Mouse (Mus musculus) midbrain, embryonic 12.5 days (tissue): Measurements from ENCODE around the gene Fgfr2. TPM values are rescaled to one million over a fixed set of nuclear protein-coding genes. Genes with fewer than 3 reads are reported as not detected.
A peak's percentile ranks its signal among the peaks of the same experiment; 100 is the strongest.

Experiments
- ATAC-seq: fragments of 200-750 bp; cut with Nextera tagmentation; 2 replicates; pipeline ENCODE4 v1.8.0; 2017; ENCODE audit warnings: low read depth, moderate TSS enrichment, moderate library complexity; ENCODE audit not compliant: low FRiP score
- H3K27ac ChIP-seq: fragments of 300-500 bp; sonication (generic); replicated peaks from 2 replicates; pipeline ENCODE4 v1.5.1; 2016; ENCODE audit warnings: mild to moderate bottlenecking
- H3K27me3 ChIP-seq: fragments of 300-500 bp; sonication (generic); 2 replicates; pipeline ENCODE4 v1.6.1; 2016; ENCODE audit warnings: mild to moderate bottlenecking
- H3K36me3 ChIP-seq: fragments of 300-500 bp; sonication (generic); 2 replicates; pipeline ENCODE4 v1.6.1; 2016
- H3K4me1 ChIP-seq: fragments of 300-500 bp; sonication (generic); 2 replicates; pipeline ENCODE4 v1.6.1; 2016
- H3K4me2 ChIP-seq: fragments of 300-500 bp; sonication (generic); replicated peaks from 2 replicates; pipeline ENCODE4 v1.6.1; 2016; ENCODE audit warnings: mild to moderate bottlenecking, moderate library complexity
- H3K4me3 ChIP-seq: fragments of 300-500 bp; sonication (generic); 2 replicates; pipeline ENCODE4 v1.5.1; 2016; ENCODE audit warnings: mild to moderate bottlenecking
- H3K9ac ChIP-seq: fragments of 300-500 bp; sonication (generic); replicated peaks from 2 replicates; pipeline ENCODE4 v1.6.1; 2016; ENCODE audit warnings: mild to moderate bottlenecking, moderate library complexity
- H3K9me3 ChIP-seq: fragments of 300-500 bp; sonication (generic); 2 replicates; pipeline ENCODE4 v1.6.1; 2016; ENCODE audit warnings: mild to moderate bottlenecking
- WGBS: fragments of 180-500 bp; shearing (Covaris S2); methylation state at CpG from one replicate; pipeline ENCODE4 v1.1.7; 2016; 5-methylcytosine and 5-hydroxymethylcytosine counted together
- polyA plus RNA-seq: library from polyadenylated mRNA; unstranded; fragments of >200 nt; fragmentation: Nextera tagmentation; extraction: Ambion mirVana; gene quantifications from 2 replicates; pipeline ENCODE4 v1.2.1, GENCODE M21; 2016

Fgfr2 gene
- polyA plus RNA-seq: 96.5 and 98.9 TPM in 2 replicates

- Histone ChIP-seq H3K36me3 (no peaks in the 10 kb centered on the region), H3K4me1 (peaks cover 30% of the 10 kb centered on the region), H3K27me3 (peaks cover 33% of the 10 kb centered on the region), H3K4me2 (peak within 1 kb of the TSS; percentile 97), H3K27ac (peak within 1 kb of the TSS; percentile 100), H3K4me3 (peak within 1 kb of the TSS; percentile 95), H3K9ac (peak within 1 kb of the TSS; percentile 98), H3K9me3 (no peaks in the 10 kb centered on the region)
- peak; percentile 79 for ATAC-seq
- under 1% methylated on average over 37 of the region's 53 CpGs for WGBS
Measured at GRCm38 (mm10) chr7:133123244-133123998, at the start of gene Fgfr2. Gene Fgfr2, minus strand, starts transcription at chr7:133123350.

GRCm38 (mm10) chr7:133171403-133172032 lies 48.4 kb upstream of the Fgfr2 start:
- no peaks in the 10 kb centered on the region for H3K27me3 ChIP-seq
- no peak overlapping the region for H3K27ac ChIP-seq
- ATAC-seq: no peak
- H3K4me2 ChIP-seq: no peak overlapping the region
- no peak overlapping the region for H3K9ac ChIP-seq
- no peaks in the 10 kb centered on the region for H3K4me1 ChIP-seq
- 87% methylated on average over 4 of the region's 4 CpGs for WGBS
- no peak overlapping the region for H3K4me3 ChIP-seq
- no peaks in the 10 kb centered on the region for H3K9me3 ChIP-seq
- H3K36me3 ChIP-seq: no peaks in the 10 kb centered on the region

- Histone ChIP-seq H3K36me3 (no peaks in the 10 kb centered on the region), H3K27me3 (no peaks in the 10 kb centered on the region), H3K4me3 (no peak overlapping the region), H3K4me2 (no peak overlapping the region), H3K9me3 (no peaks in the 10 kb centered on the region), H3K4me1 (no peaks in the 10 kb centered on the region), H3K9ac (no peak overlapping the region), H3K27ac (no peak overlapping the region)
- 93% methylated on average over 3 of the region's 3 CpGs for WGBS
- ATAC-seq: no peak
Measured at GRCm38 (mm10) chr7:133168928-133169327, 45.8 kb upstream of the Fgfr2 start.

GRCm38 (mm10) chr7:133167903-133168302 lies 44.8 kb upstream of the Fgfr2 start:
- no peaks in the 10 kb centered on the region for H3K4me1 ChIP-seq
- H3K36me3 ChIP-seq: no peaks in the 10 kb centered on the region
- no peaks in the 10 kb centered on the region for H3K9me3 ChIP-seq
- no peak for ATAC-seq
- H3K9ac ChIP-seq: no peak overlapping the region
- H3K4me2 ChIP-seq: no peak overlapping the region
- no peaks in the 10 kb centered on the region for H3K27me3 ChIP-seq
- 92% methylated on average over 2 of the region's 2 CpGs for WGBS
- no peak overlapping the region for H3K27ac ChIP-seq
- no peak overlapping the region for H3K4me3 ChIP-seq

GRCm38 (mm10) chr7:133164770-133165169 lies 41.6 kb upstream of the Fgfr2 start:
- H3K4me3 ChIP-seq: no peak overlapping the region
- H3K9ac ChIP-seq: no peak overlapping the region
- H3K36me3 ChIP-seq: no peaks in the 10 kb centered on the region
- ATAC-seq: no peak
- no peaks in the 10 kb centered on the region for H3K27me3 ChIP-seq
- H3K4me2 ChIP-seq: no peak overlapping the region
- no peak overlapping the region for H3K27ac ChIP-seq
- H3K4me1 ChIP-seq: no peaks in the 10 kb centered on the region
- WGBS: 68% methylated on average over 2 of the region's 2 CpGs
- H3K9me3 ChIP-seq: no peaks in the 10 kb centered on the region

GRCm38 (mm10) chr7:133163011-133163410 lies 39.9 kb upstream of the Fgfr2 start:
- H3K27ac ChIP-seq: no peak overlapping the region
- no peaks in the 10 kb centered on the region for H3K36me3 ChIP-seq
- no peak for ATAC-seq
- WGBS: 68% methylated on average over 5 of the region's 5 CpGs
- no peak overlapping the region for H3K4me2 ChIP-seq
- H3K4me3 ChIP-seq: no peak overlapping the region
- no peaks in the 10 kb centered on the region for H3K9me3 ChIP-seq
- H3K27me3 ChIP-seq: no peaks in the 10 kb centered on the region
- H3K4me1 ChIP-seq: no peaks in the 10 kb centered on the region
- no peak overlapping the region for H3K9ac ChIP-seq

GRCm38 (mm10) chr7:133162131-133162530 lies 39.0 kb upstream of the Fgfr2 start:
- Histone ChIP-seq H3K27ac (no peak overlapping the region), H3K9ac (no peak overlapping the region), H3K9me3 (no peaks in the 10 kb centered on the region), H3K4me1 (no peaks in the 10 kb centered on the region), H3K27me3 (no peaks in the 10 kb centered on the region), H3K4me2 (no peak overlapping the region), H3K36me3 (no peaks in the 10 kb centered on the region), H3K4me3 (no peak overlapping the region)
- WGBS: 72% methylated on average over 2 of the region's 2 CpGs
- no peak for ATAC-seq

GRCm38 (mm10) chr7:133161362-133162080 lies 38.4 kb upstream of the Fgfr2 start:
- WGBS: 77% methylated on average over 7 of the region's 7 CpGs
- ATAC-seq: no peak
- H3K9ac ChIP-seq: no peak overlapping the region

GRCm38 (mm10) chr7:133159519-133159918 lies 36.4 kb upstream of the Fgfr2 start:
- WGBS: 92% methylated on average over 3 of the region's 3 CpGs
- Histone ChIP-seq H3K9ac (no peak overlapping the region), H3K27ac (no peak overlapping the region), H3K4me2 (no peak overlapping the region), H3K27me3 (no peaks in the 10 kb centered on the region), H3K4me1 (no peaks in the 10 kb centered on the region), H3K9me3 (no peaks in the 10 kb centered on the region), H3K4me3 (no peak overlapping the region), H3K36me3 (no peaks in the 10 kb centered on the region)
- ATAC-seq: no peak

More at GRCm38 (mm10) chr7:133161362-133162080, 38.4 kb upstream of the Fgfr2 start:
- Histone ChIP-seq H3K4me1 (no peaks in the 10 kb centered on the region), H3K27me3 (no peaks in the 10 kb centered on the region), H3K27ac (no peak overlapping the region), H3K4me2 (no peak overlapping the region), H3K9me3 (no peaks in the 10 kb centered on the region), H3K4me3 (no peak overlapping the region), H3K36me3 (no peaks in the 10 kb centered on the region)

- no peaks in the 10 kb centered on the region for H3K36me3 ChIP-seq
- H3K9ac ChIP-seq: no peak overlapping the region
- no peak overlapping the region for H3K27ac ChIP-seq
- H3K4me1 ChIP-seq: no peaks in the 10 kb centered on the region
- no peaks in the 10 kb centered on the region for H3K9me3 ChIP-seq
- WGBS: 81% methylated on average over 12 of the region's 12 CpGs
- H3K4me3 ChIP-seq: no peak overlapping the region
- H3K4me2 ChIP-seq: no peak overlapping the region
- H3K27me3 ChIP-seq: no peaks in the 10 kb centered on the region
- no peak for ATAC-seq
Measured at GRCm38 (mm10) chr7:133155621-133156020, 32.5 kb upstream of the Fgfr2 start.

GRCm38 (mm10) chr7:133154846-133155245 lies 31.7 kb upstream of the Fgfr2 start:
- Histone ChIP-seq H3K4me3 (no peak overlapping the region), H3K27me3 (no peaks in the 10 kb centered on the region), H3K36me3 (no peaks in the 10 kb centered on the region), H3K9me3 (no peaks in the 10 kb centered on the region), H3K4me2 (no peak overlapping the region), H3K9ac (no peak overlapping the region), H3K27ac (no peak overlapping the region), H3K4me1 (no peaks in the 10 kb centered on the region)
- ATAC-seq: no peak
- 83% methylated on average over 6 of the region's 6 CpGs for WGBS

GRCm38 (mm10) chr7:133139689-133140336 lies 16.7 kb upstream of the Fgfr2 start:
- H3K9me3 ChIP-seq: no peaks in the 10 kb centered on the region
- no peak overlapping the region for H3K4me3 ChIP-seq
- no peak overlapping the region for H3K4me2 ChIP-seq
- no peaks in the 10 kb centered on the region for H3K36me3 ChIP-seq
- 84% methylated on average over 8 of the region's 8 CpGs for WGBS
- no peak overlapping the region for H3K9ac ChIP-seq
- ATAC-seq: no peak
- H3K27ac ChIP-seq: no peak overlapping the region
- H3K27me3 ChIP-seq: no peaks in the 10 kb centered on the region
- no peaks in the 10 kb centered on the region for H3K4me1 ChIP-seq
